Mouse (Mus musculus) cerebral cortex, adult 2 months (tissue): ENCODE results near the gene Prkcq.

Experiments used
- WGBS: fragments of 180-500 bp; shearing (Covaris S2); methylation state at CpG from one replicate; pipeline ENCODE4 v1.1.7; 2018; 5-methylcytosine and 5-hydroxymethylcytosine counted together

Gene Prkcq

GRCm38 (mm10) chr2:11293144-11293543, 121.2 kb downstream of the Prkcq start:
- 81% methylated on average over 13 of the region's 13 CpGs for WGBS

- 87% methylated on average over 5 of the region's 5 CpGs for WGBS
These were observed 122.8 kb downstream of the Prkcq start for GRCm38 (mm10) chr2:11294643-11295191.

- 95% methylated on average over 7 of the region's 7 CpGs for WGBS
These were observed 126.9 kb downstream of the Prkcq start for GRCm38 (mm10) chr2:11298811-11299210.

- 41% methylated on average over 1 of the region's 1 CpGs for WGBS
These were observed 127.5 kb downstream of the Prkcq start for GRCm38 (mm10) chr2:11299366-11299765.

- WGBS = 54% methylated on average over 6 of the region's 6 CpGs
These were observed 128.5 kb downstream of the Prkcq start for GRCm38 (mm10) chr2:11300362-11300761.

GRCm38 (mm10) chr2:11320241-11320640, 148.3 kb downstream of the Prkcq start:
- 36% methylated on average over 10 of the region's 10 CpGs for WGBS

GRCm38 (mm10) chr2:11322396-11322795, 150.5 kb downstream of the Prkcq start:
- 70% methylated on average over 3 of the region's 3 CpGs for whole genome bisulfite sequencing

GRCm38 (mm10) chr2:11327280-11327679, 155.4 kb downstream of the Prkcq start:
- WGBS = 65% methylated on average over 7 of the region's 7 CpGs

- WGBS = 64% methylated on average over 10 of the region's 10 CpGs
These were observed 157.7 kb downstream of the Prkcq start for GRCm38 (mm10) chr2:11329407-11330224.

- WGBS = 26% methylated on average over 11 of the region's 11 CpGs
These were observed 159.9 kb downstream of the Prkcq start for GRCm38 (mm10) chr2:11331528-11332446.

- 80% methylated on average over 4 of the region's 4 CpGs for WGBS
These were observed 160.6 kb downstream of the Prkcq start for GRCm38 (mm10) chr2:11332469-11332868.

GRCm38 (mm10) chr2:11333301-11334017, 161.6 kb downstream of the Prkcq start:
- WGBS = 51% methylated on average over 14 of the region's 14 CpGs

- 72% methylated on average over 8 of the region's 8 CpGs for WGBS
These were observed 164.4 kb downstream of the Prkcq start for GRCm38 (mm10) chr2:11336320-11336719.

GRCm38 (mm10) chr2:11338931-11339839, 167.3 kb downstream of the Prkcq start:
- WGBS = 52% methylated on average over 14 of the region's 14 CpGs

- WGBS = 93% methylated on average over 3 of the region's 3 CpGs
These were observed 172.8 kb downstream of the Prkcq start for GRCm38 (mm10) chr2:11344691-11345090.

GRCm38 (mm10) chr2:11346419-11346818, 174.5 kb downstream of the Prkcq start:
- 53% methylated on average over 6 of the region's 6 CpGs for WGBS

- WGBS = 47% methylated on average over 3 of the region's 3 CpGs
These were observed 175.9 kb downstream of the Prkcq start for GRCm38 (mm10) chr2:11347791-11348190.
